Mouse (Mus musculus): ENCODE data around the gene Pdhb.

DNA sequence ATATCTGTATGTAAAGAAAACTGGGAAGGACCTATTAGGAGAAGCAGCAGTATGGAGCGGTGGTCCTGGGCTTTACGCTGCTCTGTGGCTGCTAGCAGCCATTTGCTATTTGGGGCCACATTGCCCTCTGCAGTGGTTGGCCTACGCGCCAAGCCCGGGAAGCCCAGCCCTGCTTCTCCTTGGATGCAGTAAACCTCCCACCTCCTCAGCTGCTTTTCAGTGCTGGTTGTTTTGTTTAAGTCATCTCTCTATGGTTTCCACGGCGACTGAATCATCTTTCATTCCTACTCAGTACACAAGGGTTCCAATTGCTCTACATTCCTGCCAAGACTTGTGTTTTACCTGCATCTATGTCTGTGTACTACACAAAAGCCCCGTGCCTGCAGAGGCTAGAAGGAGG lies 24.0 kb downstream of the Pdhb start:
- TF ChIP-seq ZNF384 (IDR thresholded peaks at IDR 0.05; ENCODE audit: low read depth, low read length) (no peak), CHD2 (IDR thresholded peaks at IDR 0.05; ENCODE audit: low read depth, low read length) (no peak)
